Mouse (Mus musculus) embryonic fibroblast, embryonic 13.5 days (primary cell): ENCODE results near the gene Pla2g4e.

Experiments used
- CTCF ChIP-seq: IDR thresholded peaks from 2 replicates; pipeline ENCODE4 v1.5.1; 2011; ENCODE audit warnings: mild to moderate bottlenecking, control low read depth, low read length, moderate library complexity, borderline replicate concordance; ENCODE audit not compliant: insufficient read depth
- POLR2A ChIP-seq: IDR thresholded peaks from 2 replicates; pipeline ENCODE4 v1.6.1; 2011; ENCODE audit warnings: low read depth, mild to moderate bottlenecking, control low read depth, low read length, moderate library complexity

GRCm38 (mm10) chr2:120124946-120125345 lies 120.2 kb downstream of the Pla2g4e start:
- no peak for TF ChIP-seq CTCF
- TF ChIP-seq POLR2A, result no peak
